Mouse (Mus musculus): Measurements from ENCODE around the gene 2610318N02Rik.
"Not testable (repeated sequence)": the region's sequence is repeated elsewhere in the genome, so short reads cannot be mapped to it uniquely, and the experiment has no call there.

2610318N02Rik gene

GRCm38 (mm10) chr16:17124871-17125520, at the start of gene 2610318N02Rik:
2610318N02Rik (minus strand) TSS chr16:17125167.
- peak; percentile 48 for DNase-seq

- no peak for DNase-seq
Measured at GRCm38 (mm10) chr16:17168049-17168448, 43.1 kb upstream of the 2610318N02Rik start.

DNA sequence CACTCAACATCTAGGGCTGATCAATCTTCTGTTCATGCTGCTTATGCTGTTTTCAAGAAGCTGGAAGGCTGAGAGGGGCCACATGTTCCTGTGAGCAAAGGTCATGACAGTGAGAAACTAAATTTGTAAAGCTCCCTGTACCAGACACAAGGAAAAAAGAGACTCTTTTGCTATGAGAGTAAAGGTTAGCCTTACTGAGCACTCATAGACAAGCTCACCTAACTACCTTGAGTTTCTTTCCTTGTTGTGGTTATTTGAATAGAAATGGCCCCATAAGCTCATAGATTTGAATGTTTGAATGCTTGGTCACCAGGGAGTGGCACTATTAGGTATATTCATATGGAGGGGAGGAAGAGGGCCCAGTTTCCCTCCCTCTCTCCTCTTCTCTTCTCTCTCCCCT, 42.2 kb upstream of the 2610318N02Rik start:
- no peak for DNase-seq

DNA sequence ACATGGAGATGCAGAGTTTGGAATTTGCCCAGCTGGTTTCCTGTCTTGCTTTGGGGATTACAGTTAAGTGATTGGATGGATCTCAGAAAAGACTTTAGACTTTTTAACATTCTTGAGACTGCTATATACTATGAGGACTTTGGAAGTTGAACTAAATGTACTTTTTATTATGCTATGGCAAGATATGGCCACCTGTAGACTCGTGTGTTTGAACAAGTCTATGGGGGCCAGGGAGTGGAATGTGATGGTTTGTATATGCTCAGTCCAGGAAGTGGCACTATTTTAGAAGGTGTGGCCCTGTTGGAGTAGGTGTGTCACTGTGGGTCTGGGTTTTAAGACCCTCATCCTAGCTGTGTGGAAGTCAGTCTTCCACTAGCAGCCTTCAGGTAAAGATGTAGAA, 40.5 kb upstream of the 2610318N02Rik start:
- not testable (repeated sequence) for DNase-seq

GRCm38 (mm10) chr16:17154346-17154745, 29.4 kb upstream of the 2610318N02Rik start:
- no peak for DNase-seq

DNA sequence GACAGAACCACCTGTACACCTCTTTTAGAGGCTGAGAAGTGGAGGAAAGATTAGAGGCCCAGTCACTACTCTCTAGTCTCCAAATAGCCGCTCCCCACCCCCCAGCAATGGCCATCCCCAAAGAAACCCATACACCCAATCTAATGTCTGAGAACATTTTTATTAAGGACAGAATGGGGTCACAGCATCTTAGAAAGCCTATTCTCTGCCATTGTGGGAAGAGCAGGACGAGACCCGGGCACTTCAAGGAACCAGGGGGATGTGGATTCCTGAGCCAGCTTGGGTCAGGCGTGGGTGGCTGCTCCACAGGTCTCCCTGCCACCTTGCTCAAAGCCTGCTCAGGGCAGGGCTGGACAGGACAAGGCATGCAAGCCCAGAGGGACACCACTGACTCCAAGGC, 26.9 kb upstream of the 2610318N02Rik start:
- DNase-seq = no peak

GRCm38 (mm10) chr16:17150520-17151258, 25.7 kb upstream of the 2610318N02Rik start:
- no peak for DNase-seq

GRCm38 (mm10) chr16:17148084-17148483, 23.1 kb upstream of the 2610318N02Rik start:
- peak; percentile 27 for DNase-seq

DNA sequence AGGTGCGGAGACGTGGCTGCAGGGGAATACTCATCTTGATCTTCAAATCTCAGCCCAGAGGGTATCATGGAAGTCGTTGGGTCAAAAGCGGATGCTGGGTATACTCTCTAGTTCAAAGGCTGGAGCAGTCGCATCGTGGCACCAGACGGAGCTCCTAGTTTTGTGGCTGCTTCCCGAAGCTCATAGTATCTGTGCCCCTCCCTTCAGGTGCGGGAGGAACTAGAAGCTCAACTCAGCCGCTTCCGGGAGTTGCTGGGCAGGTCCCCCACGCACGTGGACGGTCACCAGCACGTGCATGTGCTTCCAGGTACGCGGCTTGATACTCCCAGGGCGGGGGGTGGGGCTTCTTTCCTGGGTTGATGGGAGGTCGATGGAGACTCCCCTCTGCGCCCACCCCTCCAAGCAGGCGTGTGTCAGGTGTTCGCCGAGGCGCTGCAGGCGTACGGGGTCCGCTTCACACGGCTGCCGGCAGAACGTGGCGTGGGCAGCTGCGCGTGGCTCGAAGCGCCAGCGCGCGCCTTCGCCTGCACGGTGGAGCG, 22.5 kb upstream of the 2610318N02Rik start:
- no peak for DNase-seq

- peak; percentile 80 for DNase-seq
Measured at GRCm38 (mm10) chr16:17146772-17147235, 21.8 kb upstream of the 2610318N02Rik start, which contains the start of gene Ccdc116. Ccdc116 (minus strand) TSS chr16:17147229.

DNA sequence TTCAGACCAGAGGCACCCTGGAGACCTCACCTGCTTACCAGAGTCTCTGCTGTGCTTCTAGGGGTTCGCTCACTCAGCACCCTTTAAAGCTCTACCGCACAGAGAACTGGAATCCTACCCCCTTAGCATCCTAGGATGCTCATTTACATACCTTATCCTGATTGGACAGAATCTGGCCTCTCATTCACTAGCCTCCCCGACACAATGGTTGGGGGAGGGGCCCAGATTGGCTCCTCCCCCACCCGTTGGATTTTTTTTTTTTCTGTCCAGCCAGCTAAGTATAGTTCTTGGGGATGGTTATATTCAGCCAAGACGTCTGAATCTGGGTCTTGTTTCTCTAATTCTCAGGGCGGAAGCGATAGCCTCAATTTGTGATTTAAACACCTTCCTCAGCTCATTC, 19.4 kb upstream of the 2610318N02Rik start, which contains the start of gene Ydjc:
Gene Ydjc, plus strand, starts transcription at position 283 of the 400 bp plus-strand sequence.
- DNase-seq = no peak

GRCm38 (mm10) chr16:17137355-17137754, 12.4 kb upstream of the 2610318N02Rik start:
- no peak for DNase-seq

DNA sequence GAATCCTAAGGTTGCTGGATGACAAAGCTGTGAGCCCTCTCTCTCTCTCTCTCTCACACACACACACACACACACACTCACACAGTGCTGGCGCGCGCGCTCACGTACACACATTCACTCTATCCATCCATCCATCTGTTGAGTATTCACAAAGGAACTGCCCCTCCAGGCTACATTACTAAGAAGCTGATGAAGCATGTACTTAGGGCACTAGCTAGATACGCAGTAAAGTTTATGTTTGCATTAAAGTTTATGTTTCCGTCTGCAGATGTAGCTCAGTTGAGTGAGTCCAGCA, 7.9 kb upstream of the 2610318N02Rik start:
- DNase-seq = no peak

DNA sequence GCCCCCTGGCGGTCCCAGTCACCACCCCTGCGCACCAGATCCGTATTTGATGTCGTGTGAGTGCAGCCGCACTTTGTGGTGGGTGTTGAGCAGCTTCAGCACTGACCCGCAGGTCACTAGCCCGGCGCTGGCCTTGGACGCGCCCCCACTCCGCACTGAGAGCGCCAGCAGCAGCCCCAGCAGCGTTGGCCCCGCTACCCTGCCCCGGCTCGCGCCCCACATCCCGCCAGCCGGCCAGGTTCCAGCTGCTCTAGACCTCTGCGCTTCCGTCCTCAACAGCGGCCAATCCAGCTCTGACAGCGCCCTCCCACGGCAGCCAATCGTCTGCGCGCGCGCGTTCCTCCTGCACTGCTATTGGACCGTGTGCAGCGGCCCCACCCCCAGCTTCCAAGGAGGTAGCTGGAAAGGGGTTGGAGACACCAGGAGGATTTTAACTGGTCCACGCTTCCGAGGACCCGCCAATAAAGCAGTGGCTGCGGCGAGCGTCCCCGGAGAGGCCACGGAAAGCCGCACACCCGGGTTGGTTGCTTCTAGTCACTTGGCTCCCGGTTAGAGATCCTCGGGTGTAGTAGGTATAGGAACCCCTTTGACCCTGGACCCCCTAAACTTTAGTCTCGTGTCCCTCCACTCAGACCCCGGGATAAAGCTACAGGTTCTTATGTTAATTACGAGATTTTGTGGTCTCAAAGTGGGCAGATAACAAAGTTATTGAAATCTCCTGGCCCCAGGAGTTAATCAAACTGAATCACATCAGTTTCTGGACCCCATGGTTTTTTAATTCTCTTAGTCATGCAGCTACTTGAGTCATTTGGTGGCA, 7.3 kb upstream of the 2610318N02Rik start, which contains the start of gene Sdf2l1:
Gene Sdf2l1, minus strand, starts transcription at position 295 of the 817 bp plus-strand sequence.
- peak; percentile 97 for DNase-seq

- peak; percentile 23 for DNase-seq
Measured at GRCm38 (mm10) chr16:17131191-17132088, 6.5 kb upstream of the 2610318N02Rik start.

GRCm38 (mm10) chr16:17127292-17127691, 2.3 kb upstream of the 2610318N02Rik start:
- DNase-seq = no peak

DNA sequence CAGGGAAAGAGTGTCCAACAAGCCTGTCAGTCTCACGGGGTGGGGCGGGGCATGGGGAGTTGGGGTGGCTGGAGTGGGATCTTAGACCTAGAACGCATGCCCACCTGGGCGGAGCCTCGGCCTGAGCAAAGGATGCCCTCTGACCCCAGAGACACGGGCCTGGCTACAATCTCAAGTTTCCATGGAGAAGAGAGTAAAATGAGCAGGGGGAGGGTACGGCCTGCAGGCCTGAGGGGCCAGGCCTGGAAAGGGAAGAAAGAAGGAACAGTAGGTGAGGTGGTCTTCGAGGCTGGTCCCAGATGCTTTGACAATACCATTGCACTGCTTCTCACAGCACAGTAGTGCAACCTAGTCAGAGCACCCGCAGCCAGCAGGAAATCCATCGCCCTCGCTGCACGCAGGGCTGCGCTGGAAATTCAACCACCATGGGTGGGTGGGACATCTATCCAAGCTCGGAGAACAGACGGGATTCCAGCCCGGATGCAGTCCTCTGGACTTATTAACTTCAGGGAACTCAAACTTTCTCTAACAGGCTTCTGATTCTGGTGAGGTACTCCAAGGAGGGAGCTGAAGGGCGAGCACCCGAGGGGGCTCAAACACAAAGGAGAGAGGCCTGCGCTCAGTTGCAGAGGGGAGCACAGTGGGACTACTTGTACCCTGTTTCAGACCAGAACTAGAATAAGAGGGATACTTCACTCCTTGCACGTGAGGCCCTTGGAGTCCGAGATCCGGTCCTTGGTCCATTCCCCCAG, 672 bp downstream of the 2610318N02Rik start:
- DNase-seq = no peak

DNA sequence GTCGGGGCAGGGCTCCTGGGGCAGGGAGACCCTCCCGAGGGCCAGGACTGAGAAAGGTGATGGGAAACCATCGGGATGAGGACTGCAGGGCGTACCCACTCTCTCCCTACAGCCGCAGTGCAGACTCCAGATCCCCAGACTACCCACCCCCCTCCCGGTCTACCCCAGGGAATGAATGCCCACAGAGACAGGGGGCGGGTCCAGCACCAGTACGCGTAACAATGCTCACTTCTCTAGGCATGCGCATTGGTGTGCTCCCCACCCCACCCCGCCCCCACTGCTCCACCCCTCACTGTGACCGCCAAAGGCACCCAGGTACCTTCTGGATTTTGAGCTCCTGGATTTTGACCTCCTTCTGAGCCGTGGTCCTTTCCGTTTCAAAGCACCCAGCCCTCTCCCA, 3.4 kb downstream of the 2610318N02Rik start:
- DNase-seq = no peak

- DNase-seq = no peak
Measured at GRCm38 (mm10) chr16:17117309-17117799, 7.6 kb downstream of the 2610318N02Rik start.

GRCm38 (mm10) chr16:17110771-17111743, 13.9 kb downstream of the 2610318N02Rik start, which contains the start of gene Ppil2:
Ppil2 (minus strand) TSS chr16:17111257.
- DNase-seq = peak; percentile 56
